Mouse (Mus musculus) midbrain, postnatal 0 days (tissue): ENCODE data around the gene Celf2. TPM values are rescaled to one million over a fixed set of nuclear protein-coding genes. Genes with fewer than 3 reads are reported as not detected.

ENCODE experiments used
- ATAC-seq: fragments of 200-750 bp; cut with Nextera tagmentation; 2 replicates; pipeline ENCODE4 v1.8.0; 2017; ENCODE audit warnings: moderate number of reproducible peaks, mild to moderate bottlenecking, moderate TSS enrichment, moderate library complexity; ENCODE audit not compliant: low FRiP score
- DNase-seq: peaks from one replicate; pipeline ENCODE4 v3.0.0-alpha.2; 2015; ENCODE audit warnings: low spot score
- H3K27ac ChIP-seq: fragments of 300-500 bp; sonication (generic); 2 replicates; pipeline ENCODE4 v1.5.1; 2014; ENCODE audit warnings: low read depth, mild to moderate bottlenecking, low read length, mixed read lengths
- H3K27me3 ChIP-seq: fragments of 300-500 bp; sonication (generic); 2 replicates; pipeline ENCODE4 v1.6.1; 2014; ENCODE audit warnings: low read length, control low read depth, mixed read lengths; ENCODE audit not compliant: insufficient read depth
- H3K36me3 ChIP-seq: fragments of 300-500 bp; sonication (generic); 2 replicates; pipeline ENCODE4 v1.6.1; 2014; ENCODE audit warnings: low read length, control low read depth, mixed read lengths; ENCODE audit not compliant: insufficient read depth
- H3K4me1 ChIP-seq: fragments of 300-500 bp; sonication (generic); 2 replicates; pipeline ENCODE4 v1.6.1; 2014; ENCODE audit warnings: mild to moderate bottlenecking, control low read depth, antibody characterized with exemption, low read length, mixed read lengths; ENCODE audit not compliant: insufficient read depth
- H3K4me2 ChIP-seq: fragments of 300-500 bp; sonication (generic); 2 replicates; pipeline ENCODE4 v1.6.1; 2014; ENCODE audit warnings: low read depth, mild to moderate bottlenecking, low read length, mixed read lengths; ENCODE audit not compliant: poor library complexity, severe bottlenecking
- H3K4me3 ChIP-seq: fragments of 300-500 bp; sonication (generic); 2 replicates; pipeline ENCODE4 v1.5.1; 2014; ENCODE audit warnings: low read depth, mild to moderate bottlenecking, low read length, moderate library complexity
- H3K9ac ChIP-seq: fragments of 300-500 bp; sonication (generic); replicated peaks from 2 replicates; pipeline ENCODE4 v1.6.1; 2014; ENCODE audit warnings: mild to moderate bottlenecking, low read length, moderate library complexity, mixed read lengths; ENCODE audit not compliant: poor library complexity, severe bottlenecking
- H3K9me3 ChIP-seq: fragments of 300-500 bp; sonication (generic); 2 replicates; pipeline ENCODE4 v1.6.1; 2016; ENCODE audit warnings: low read length, control low read depth
- CTCF ChIP-seq: IDR thresholded peaks from 2 replicates; pipeline ENCODE4 v1.5.1; 2016; ENCODE audit warnings: antibody characterized with exemption, mild to moderate bottlenecking
- WGBS: fragments of 180-500 bp; shearing (Covaris S2); extraction: QIAGEN DNeasy Blood & Tissue Kit; methylation state at CpG from one replicate; pipeline ENCODE4 v1.1.7; 2014; 5-methylcytosine and 5-hydroxymethylcytosine counted together
- polyA plus RNA-seq: library from polyadenylated mRNA; unstranded; fragments of >200 nt; fragmentation: Nextera tagmentation; extraction: Ambion mirVana; gene quantifications from 2 replicates; pipeline ENCODE4 v1.2.1, GENCODE M21; 2015
- total RNA-seq: library from RNA; depleted of rRNA; stranded (reverse); fragments of >200 nt; gene quantifications from 2 replicates; pipeline ENCODE4 v1.2.3, GENCODE M21; 2014

Celf2 gene
- total and polyA plus RNA-seq, 2 experiments from 2014 or later = 112 to 135 TPM

DNA sequence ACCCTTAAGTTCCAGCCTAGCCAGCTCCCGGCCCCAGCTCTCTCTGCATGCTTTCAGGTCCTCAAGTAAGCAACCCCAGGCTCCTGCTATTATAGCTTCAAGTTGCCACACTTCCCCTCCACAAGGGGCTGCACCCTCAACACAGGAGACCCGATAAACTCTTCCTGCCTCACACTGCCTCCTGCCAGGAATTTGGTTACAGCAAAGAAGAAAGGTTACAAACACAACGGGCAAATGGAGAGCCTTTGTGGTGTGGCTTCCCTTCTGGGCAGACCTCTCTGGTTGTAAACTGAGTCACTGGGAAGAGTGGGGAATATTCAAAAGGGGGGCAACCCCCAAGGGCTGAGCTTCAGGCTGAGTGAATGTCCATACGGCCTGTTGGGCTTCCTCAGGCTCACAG is 983.1 kb downstream of the Celf2 start:
- no peak for DNase-seq
- H3K27ac ChIP-seq = no peak overlapping the region
- whole genome bisulfite sequencing = 57% methylated on average over 4 of the region's 4 CpGs
- H3K36me3 ChIP-seq = no peaks in the 10 kb centered on the region
- H3K27me3 ChIP-seq = no peaks in the 10 kb centered on the region
- no peak for ATAC-seq
- H3K9me3 ChIP-seq = no peaks in the 10 kb centered on the region
- H3K4me1 ChIP-seq = no peaks in the 10 kb centered on the region
- no peak overlapping the region for H3K4me3 ChIP-seq
- TF ChIP-seq CTCF = no peak
- no peak overlapping the region for H3K9ac ChIP-seq
- H3K4me2 ChIP-seq = no peak overlapping the region

- no peaks in the 10 kb centered on the region for H3K4me1 ChIP-seq
- no peak overlapping the region for H3K27ac ChIP-seq
- DNase-seq (no peak), ATAC-seq (no peak)
- TF ChIP-seq CTCF = no peak
- WGBS = 95% methylated on average over 10 of the region's 10 CpGs
- H3K9me3 ChIP-seq = no peaks in the 10 kb centered on the region
- H3K36me3 ChIP-seq = no peaks in the 10 kb centered on the region
- H3K4me2 ChIP-seq = no peak overlapping the region
- 0 out of 2 replicates have a peak overlapping the region, but pooled peaks have one; percentile 14 for H3K9ac ChIP-seq
- H3K27me3 ChIP-seq = no peaks in the 10 kb centered on the region
- H3K4me3 ChIP-seq = no peak overlapping the region
Measured at GRCm38 (mm10) chr2:6523924-6524300, 985.5 kb downstream of the Celf2 start.

- DNase-seq (no peak), ATAC-seq (no peak)
- 78% methylated on average over 16 of the region's 16 CpGs for WGBS
- Histone ChIP-seq H3K9me3 (no peaks in the 10 kb centered on the region), H3K4me1 (no peaks in the 10 kb centered on the region), H3K36me3 (no peaks in the 10 kb centered on the region), H3K27me3 (no peaks in the 10 kb centered on the region), H3K4me3 (no peak overlapping the region), H3K4me2 (no peak overlapping the region), H3K9ac (0 out of 2 replicates have a peak overlapping the region, but pooled peaks have one; percentile 14), H3K27ac (no peak overlapping the region)
- TF ChIP-seq CTCF = no peak
Measured at GRCm38 (mm10) chr2:6523261-6523923, 986.0 kb downstream of the Celf2 start.

DNA sequence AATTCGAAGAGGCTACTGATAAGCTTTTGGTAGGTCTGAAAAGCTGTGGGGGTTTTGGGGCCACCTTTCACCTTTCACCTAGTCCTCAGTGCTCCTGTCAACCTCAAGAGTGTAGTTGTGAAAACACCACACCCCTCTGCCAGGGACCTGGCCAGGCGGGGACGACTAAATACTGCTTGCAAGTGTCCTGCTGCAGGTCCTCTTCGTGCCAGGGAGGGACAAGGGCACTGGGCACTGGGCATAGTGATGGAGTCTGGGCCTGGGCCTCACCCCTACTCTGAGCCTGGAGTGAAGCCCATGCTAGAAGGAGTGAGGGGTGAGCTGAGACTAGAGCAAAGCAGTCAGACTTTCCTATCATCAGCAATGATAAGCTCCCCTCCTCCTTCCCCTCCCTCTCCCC is 987.0 kb downstream of the Celf2 start:
- DNase-seq = no peak
- H3K4me1 ChIP-seq = no peaks in the 10 kb centered on the region
- H3K27ac ChIP-seq = no peak overlapping the region
- TF ChIP-seq CTCF = no peak
- no peak overlapping the region for H3K9ac ChIP-seq
- H3K4me3 ChIP-seq = no peak overlapping the region
- 91% methylated on average over 4 of the region's 4 CpGs for WGBS
- no peak for ATAC-seq
- H3K9me3 ChIP-seq = no peaks in the 10 kb centered on the region
- no peak overlapping the region for H3K4me2 ChIP-seq
- H3K27me3 ChIP-seq = no peaks in the 10 kb centered on the region
- no peaks in the 10 kb centered on the region for H3K36me3 ChIP-seq

GRCm38 (mm10) chr2:6513176-6513575 is 996.2 kb downstream of the Celf2 start:
- no peaks in the 10 kb centered on the region for H3K9me3 ChIP-seq
- 74% methylated on average over 7 of the region's 7 CpGs for WGBS
- H3K36me3 ChIP-seq = no peaks in the 10 kb centered on the region
- H3K4me3 ChIP-seq = no peak overlapping the region
- H3K27me3 ChIP-seq = no peaks in the 10 kb centered on the region
- DNase-seq = no peak
- no peak for ATAC-seq
- no peaks in the 10 kb centered on the region for H3K4me1 ChIP-seq
- no peak overlapping the region for H3K27ac ChIP-seq
- no peak overlapping the region for H3K9ac ChIP-seq
- TF ChIP-seq CTCF = no peak
- no peak overlapping the region for H3K4me2 ChIP-seq

DNA sequence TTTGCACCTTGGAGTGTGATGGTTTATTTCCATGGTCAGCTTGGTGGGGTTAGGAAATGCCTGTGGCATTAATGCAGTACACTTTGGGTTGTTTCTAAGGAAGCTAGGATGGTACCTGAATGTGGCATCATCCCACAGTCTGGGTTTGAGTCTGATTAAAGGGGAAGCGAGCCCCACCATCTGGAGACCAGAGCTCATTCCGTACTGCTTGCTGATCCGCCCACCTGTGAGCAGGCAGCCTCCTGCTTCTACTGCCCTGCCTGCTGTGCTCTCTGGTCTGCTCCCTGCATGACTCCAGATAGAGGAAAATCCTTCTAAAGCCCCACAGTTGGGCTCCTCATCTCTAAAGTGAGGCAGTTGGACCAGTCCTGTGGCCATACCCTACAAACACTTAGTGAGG is 1002.3 kb downstream of the Celf2 start:
- Histone ChIP-seq H3K4me1 (peaks cover 6% of the 10 kb centered on the region; the same call in 1 of the 2 replicates), H3K4me2 (no peak overlapping the region), H3K36me3 (no peaks in the 10 kb centered on the region), H3K4me3 (no peak overlapping the region), H3K9ac (no peak overlapping the region), H3K27ac (no peak overlapping the region), H3K27me3 (no peaks in the 10 kb centered on the region), H3K9me3 (no peaks in the 10 kb centered on the region)
- no peak for TF ChIP-seq CTCF
- no peak for ATAC-seq
- WGBS = 67% methylated on average over 3 of the region's 3 CpGs
- DNase-seq = no peak
